Mouse (Mus musculus): ENCODE measurements at regions not wholly inside any gene's neighbourhood (a gene's known extent, or its start where the extent isn't known, plus 50 kb on each side); places are given as distances from the start of the nearest gene placed in this dataset.
A peak's percentile ranks its signal among the peaks of the same experiment; 100 is the strongest.

GRCm38 (mm10) chr1:35000801-35001200 is 151.0 kb downstream of the Plekhb2 start:
- WGBS = 75% methylated on average over 1 of the region's 1 CpGs
- H3K4me1 ChIP-seq = no peaks in the 10 kb centered on the region

GRCm38 (mm10) chr1:35017471-35017870 is 167.7 kb downstream of the Plekhb2 start:
- 51% methylated on average over 4 of the region's 4 CpGs for WGBS

More at GRCm38 (mm10) chr1:35000801-35001200, 151.0 kb downstream of the Plekhb2 start:
- Histone ChIP-seq H3K4me2 (no peak overlapping the region), H3K9ac (no peak overlapping the region), H3K9me3 (no peaks in the 10 kb centered on the region), H3K4me3 (no peak overlapping the region), H3K27me3 (no peaks in the 10 kb centered on the region), H3K36me3 (no peaks in the 10 kb centered on the region), H3K27ac (no peak overlapping the region)
- no peak for ATAC-seq (ENCODE audit: borderline replicate concordance, extremely low read depth, low FRiP score, low TSS enrichment)

GRCm38 (mm10) chr1:35032619-35033018 is 182.8 kb downstream of the Plekhb2 start:
- Histone ChIP-seq H3K4me3 (no peak overlapping the region), H3K4me2 (no peak overlapping the region), H3K36me3 (no peaks in the 10 kb centered on the region), H3K27ac (no peak overlapping the region), H3K9me3 (no peaks in the 10 kb centered on the region), H3K4me1 (no peaks in the 10 kb centered on the region), H3K9ac (no peak overlapping the region), H3K27me3 (no peaks in the 10 kb centered on the region)
- WGBS = 42% methylated on average over 4 of the region's 4 CpGs
- no peak for ATAC-seq (ENCODE audit: borderline replicate concordance, extremely low read depth, low FRiP score, low TSS enrichment)

More at GRCm38 (mm10) chr1:35017471-35017870, 167.7 kb downstream of the Plekhb2 start:
- Histone ChIP-seq H3K4me1 (no peaks in the 10 kb centered on the region), H3K27me3 (no peaks in the 10 kb centered on the region), H3K9me3 (no peaks in the 10 kb centered on the region), H3K9ac (no peak overlapping the region), H3K27ac (no peak overlapping the region), H3K36me3 (no peaks in the 10 kb centered on the region), H3K4me2 (no peak overlapping the region), H3K4me3 (no peak overlapping the region)
- ATAC-seq (ENCODE audit: borderline replicate concordance, extremely low read depth, low FRiP score, low TSS enrichment) = no peak

- 63% methylated on average over 1 of the region's 1 CpGs for WGBS
- H3K4me1 ChIP-seq = no peaks in the 10 kb centered on the region
- H3K27me3 ChIP-seq = no peaks in the 10 kb centered on the region
- ATAC-seq (ENCODE audit: borderline replicate concordance, extremely low read depth, low FRiP score, low TSS enrichment) = no peak
- H3K27ac ChIP-seq = no peak overlapping the region
- H3K9me3 ChIP-seq = no peaks in the 10 kb centered on the region
- H3K36me3 ChIP-seq = no peaks in the 10 kb centered on the region
- no peak overlapping the region for H3K4me2 ChIP-seq
- H3K9ac ChIP-seq = no peak overlapping the region
- no peak overlapping the region for H3K4me3 ChIP-seq
These were observed 223.0 kb downstream of the Plekhb2 start for GRCm38 (mm10) chr1:35072811-35073210.

GRCm38 (mm10) chr1:35094873-35095272 is 245.1 kb downstream of the Plekhb2 start:
- Histone ChIP-seq H3K9ac (no peak overlapping the region), H3K4me2 (no peak overlapping the region), H3K27me3 (no peaks in the 10 kb centered on the region), H3K9me3 (no peaks in the 10 kb centered on the region), H3K4me3 (no peak overlapping the region), H3K36me3 (no peaks in the 10 kb centered on the region), H3K27ac (no peak overlapping the region), H3K4me1 (no peaks in the 10 kb centered on the region)
- 36% methylated on average over 1 of the region's 1 CpGs for WGBS
- ATAC-seq (ENCODE audit: borderline replicate concordance, extremely low read depth, low FRiP score, low TSS enrichment) = no peak

GRCm38 (mm10) chr1:35095785-35096184 is 246.0 kb downstream of the Plekhb2 start:
- 33% methylated on average over 2 of the region's 2 CpGs for WGBS
- Histone ChIP-seq H3K4me3 (no peak overlapping the region), H3K9ac (no peak overlapping the region), H3K27ac (no peak overlapping the region), H3K9me3 (no peaks in the 10 kb centered on the region), H3K27me3 (no peaks in the 10 kb centered on the region), H3K4me1 (no peaks in the 10 kb centered on the region), H3K4me2 (no peak overlapping the region), H3K36me3 (no peaks in the 10 kb centered on the region)
- ATAC-seq (ENCODE audit: borderline replicate concordance, extremely low read depth, low FRiP score, low TSS enrichment) = no peak

- H3K27ac ChIP-seq = no peak overlapping the region
- H3K4me3 ChIP-seq = no peak overlapping the region
- no peaks in the 10 kb centered on the region for H3K4me1 ChIP-seq
- ATAC-seq (ENCODE audit: borderline replicate concordance, extremely low read depth, low FRiP score, low TSS enrichment) = peak; percentile 65
- H3K27me3 ChIP-seq = no peaks in the 10 kb centered on the region
- no peak overlapping the region for H3K9ac ChIP-seq
- H3K4me2 ChIP-seq = no peak overlapping the region
- no peaks in the 10 kb centered on the region for H3K9me3 ChIP-seq
- H3K36me3 ChIP-seq = no peaks in the 10 kb centered on the region
- 94% methylated on average over 1 of the region's 1 CpGs for WGBS
These were observed 256.9 kb downstream of the Plekhb2 start for GRCm38 (mm10) chr1:35106665-35107064.

GRCm38 (mm10) chr1:35109801-35110200 is 260.0 kb downstream of the Plekhb2 start:
- Histone ChIP-seq H3K4me1 (no peaks in the 10 kb centered on the region), H3K9ac (no peak overlapping the region), H3K27me3 (no peaks in the 10 kb centered on the region), H3K36me3 (no peaks in the 10 kb centered on the region), H3K9me3 (no peaks in the 10 kb centered on the region), H3K4me3 (no peak overlapping the region), H3K4me2 (no peak overlapping the region), H3K27ac (no peak overlapping the region)
- 55% methylated on average over 1 of the region's 1 CpGs for WGBS
- no peak for ATAC-seq (ENCODE audit: borderline replicate concordance, extremely low read depth, low FRiP score, low TSS enrichment)

- Histone ChIP-seq H3K4me3 (no peak overlapping the region), H3K4me2 (no peak overlapping the region), H3K27me3 (no peaks in the 10 kb centered on the region), H3K36me3 (no peaks in the 10 kb centered on the region), H3K9me3 (peaks cover 6% of the 10 kb centered on the region; the same call in 1 of the 2 replicates), H3K27ac (no peak overlapping the region), H3K9ac (no peak overlapping the region), H3K4me1 (no peaks in the 10 kb centered on the region)
- ATAC-seq (ENCODE audit: borderline replicate concordance, extremely low read depth, low FRiP score, low TSS enrichment) = no peak
These were observed 265.7 kb downstream of the Plekhb2 start for GRCm38 (mm10) chr1:35115521-35115920.

GRCm38 (mm10) chr1:35137907-35138306 is 288.1 kb downstream of the Plekhb2 start:
- Histone ChIP-seq H3K4me1 (no peaks in the 10 kb centered on the region), H3K27me3 (no peaks in the 10 kb centered on the region), H3K36me3 (no peaks in the 10 kb centered on the region), H3K9ac (no peak overlapping the region), H3K9me3 (no peaks in the 10 kb centered on the region), H3K4me3 (no peak overlapping the region), H3K4me2 (no peak overlapping the region), H3K27ac (no peak overlapping the region)
- no peak for ATAC-seq (ENCODE audit: borderline replicate concordance, extremely low read depth, low FRiP score, low TSS enrichment)
- WGBS = 72% methylated on average over 3 of the region's 3 CpGs

GRCm38 (mm10) chr1:35149036-35149435 is 299.3 kb downstream of the Plekhb2 start:
- Histone ChIP-seq H3K27me3 (no peaks in the 10 kb centered on the region), H3K4me1 (no peaks in the 10 kb centered on the region), H3K4me3 (no peak overlapping the region), H3K9me3 (no peaks in the 10 kb centered on the region), H3K9ac (no peak overlapping the region), H3K36me3 (no peaks in the 10 kb centered on the region), H3K27ac (no peak overlapping the region), H3K4me2 (no peak overlapping the region)
- ATAC-seq (ENCODE audit: borderline replicate concordance, extremely low read depth, low FRiP score, low TSS enrichment) = no peak

GRCm38 (mm10) chr1:35162506-35162905 is 312.7 kb downstream of the Plekhb2 start:
- Histone ChIP-seq H3K9me3 (no peaks in the 10 kb centered on the region), H3K27me3 (no peaks in the 10 kb centered on the region), H3K36me3 (no peaks in the 10 kb centered on the region), H3K27ac (no peak overlapping the region), H3K4me2 (no peak overlapping the region), H3K4me3 (no peak overlapping the region), H3K9ac (no peak overlapping the region), H3K4me1 (no peaks in the 10 kb centered on the region)
- no peak for ATAC-seq (ENCODE audit: borderline replicate concordance, extremely low read depth, low FRiP score, low TSS enrichment)

GRCm38 (mm10) chr1:35200656-35201055 is 350.9 kb downstream of the Plekhb2 start:
- Histone ChIP-seq H3K4me2 (no peak overlapping the region), H3K4me3 (no peak overlapping the region), H3K4me1 (no peaks in the 10 kb centered on the region), H3K9me3 (no peaks in the 10 kb centered on the region), H3K27me3 (no peaks in the 10 kb centered on the region), H3K9ac (no peak overlapping the region), H3K36me3 (no peaks in the 10 kb centered on the region), H3K27ac (no peak overlapping the region)
- 75% methylated on average over 2 of the region's 2 CpGs for WGBS
- ATAC-seq (ENCODE audit: borderline replicate concordance, extremely low read depth, low FRiP score, low TSS enrichment) = no peak
